Mouse (Mus musculus) liver (tissue): ENCODE results near the gene 4930568D16Rik.

Experiments
- DNase-seq: peaks from one replicate; pipeline ENCODE4 v3.0.0-alpha.2; 2020; ENCODE audit warnings: mixed read lengths

Gene 4930568D16Rik

GRCm38 (mm10) chr2:35338707-35339106 lies 28.8 kb downstream of the 4930568D16Rik start:
- no peak for DNase-seq

GRCm38 (mm10) chr2:35338036-35338435 lies 29.5 kb downstream of the 4930568D16Rik start:
- no peak for DNase-seq

- DNase-seq = no peak
These were observed 30.1 kb downstream of the 4930568D16Rik start for GRCm38 (mm10) chr2:35337419-35337818.

DNA sequence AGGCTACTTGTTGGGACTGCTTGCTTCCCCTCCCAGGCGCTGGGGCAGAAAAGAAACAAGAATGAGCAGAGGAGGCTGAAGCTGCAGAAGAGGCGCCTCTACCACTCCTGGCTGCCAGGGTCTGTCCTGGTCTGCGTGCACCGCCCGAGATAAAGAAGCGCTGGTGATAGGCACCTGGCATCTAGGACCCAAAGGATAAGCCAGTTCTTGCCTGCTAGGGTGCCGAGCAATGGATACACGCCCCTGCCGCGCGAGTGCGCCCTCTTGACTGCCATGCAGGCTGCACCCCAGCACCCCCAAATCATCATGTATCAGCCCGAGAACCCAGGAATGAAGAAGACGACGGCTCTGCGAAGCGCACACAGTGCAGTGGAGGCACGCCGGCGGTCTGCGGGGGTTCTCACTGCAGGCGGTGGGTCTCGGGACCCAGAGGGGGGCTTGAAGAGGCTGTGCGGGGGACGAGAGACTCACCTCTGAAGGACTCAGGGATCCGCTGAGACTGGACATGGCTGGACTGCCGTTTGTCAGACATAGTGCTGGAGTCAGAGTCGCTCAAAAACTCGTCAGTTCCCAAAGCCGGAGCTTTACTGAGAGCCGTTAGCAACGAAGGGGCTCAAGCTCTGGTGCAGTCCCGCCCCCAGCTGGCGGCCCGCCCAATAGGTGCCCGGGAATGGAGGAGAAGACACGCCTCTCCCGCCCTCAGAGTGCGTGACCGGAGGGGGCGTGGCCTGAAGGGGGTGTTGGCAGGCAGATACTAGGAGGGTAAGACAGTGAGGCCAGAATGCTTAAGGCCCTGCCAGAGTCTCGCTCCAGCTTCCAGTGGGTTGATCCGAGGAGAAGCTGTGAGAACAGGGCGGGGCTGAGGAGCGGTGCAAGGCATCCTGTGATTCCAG lies 30.9 kb downstream of the 4930568D16Rik start, which contains the start of gene Stom:
TSS of gene Stom (minus strand) at position 589 of the 893 bp plus-strand sequence.
- peak; percentile 100 for DNase-seq

GRCm38 (mm10) chr2:35335620-35336019 lies 31.9 kb downstream of the 4930568D16Rik start:
- no peak for DNase-seq

DNA sequence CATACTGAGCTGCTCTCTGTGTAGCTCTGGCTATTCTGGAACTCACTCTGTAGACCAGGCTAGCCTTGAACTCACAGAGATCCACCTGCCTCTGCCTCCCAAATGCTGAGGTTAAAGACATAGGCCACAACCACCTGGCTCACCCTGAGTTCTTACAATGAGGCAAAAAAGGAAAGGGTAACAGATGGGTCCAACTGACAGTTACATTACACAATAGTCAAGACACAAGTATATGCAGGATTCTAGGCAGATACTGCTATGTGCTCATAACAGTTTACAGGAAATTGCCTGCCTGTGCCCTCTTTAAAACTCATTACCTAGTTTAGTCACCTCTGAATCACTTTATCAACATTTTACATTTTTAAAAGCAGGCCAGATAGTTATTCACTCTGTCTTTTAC lies 33.9 kb downstream of the 4930568D16Rik start:
- no peak for DNase-seq

DNA sequence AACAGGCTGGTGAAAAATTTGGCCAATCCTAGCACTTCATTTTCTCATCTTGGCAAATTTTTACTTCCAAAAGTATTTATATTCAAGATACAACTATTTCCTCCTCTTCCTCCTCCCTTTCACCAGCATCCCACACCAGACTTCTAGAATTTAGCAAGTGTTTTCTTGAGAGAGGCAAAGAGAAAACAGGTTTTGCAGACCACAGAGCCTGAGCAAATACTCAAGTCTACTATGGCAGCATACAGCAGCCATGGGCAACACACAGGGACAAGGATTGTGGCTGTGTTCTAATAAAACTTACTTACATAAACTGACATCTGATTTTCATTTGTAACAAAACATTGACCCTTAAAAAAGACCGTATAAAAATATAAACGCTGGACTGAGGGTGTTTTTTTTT lies 36.3 kb downstream of the 4930568D16Rik start:
- DNase-seq = no peak

GRCm38 (mm10) chr2:35329061-35329460 lies 38.5 kb downstream of the 4930568D16Rik start:
- peak; percentile 44 for DNase-seq

DNA sequence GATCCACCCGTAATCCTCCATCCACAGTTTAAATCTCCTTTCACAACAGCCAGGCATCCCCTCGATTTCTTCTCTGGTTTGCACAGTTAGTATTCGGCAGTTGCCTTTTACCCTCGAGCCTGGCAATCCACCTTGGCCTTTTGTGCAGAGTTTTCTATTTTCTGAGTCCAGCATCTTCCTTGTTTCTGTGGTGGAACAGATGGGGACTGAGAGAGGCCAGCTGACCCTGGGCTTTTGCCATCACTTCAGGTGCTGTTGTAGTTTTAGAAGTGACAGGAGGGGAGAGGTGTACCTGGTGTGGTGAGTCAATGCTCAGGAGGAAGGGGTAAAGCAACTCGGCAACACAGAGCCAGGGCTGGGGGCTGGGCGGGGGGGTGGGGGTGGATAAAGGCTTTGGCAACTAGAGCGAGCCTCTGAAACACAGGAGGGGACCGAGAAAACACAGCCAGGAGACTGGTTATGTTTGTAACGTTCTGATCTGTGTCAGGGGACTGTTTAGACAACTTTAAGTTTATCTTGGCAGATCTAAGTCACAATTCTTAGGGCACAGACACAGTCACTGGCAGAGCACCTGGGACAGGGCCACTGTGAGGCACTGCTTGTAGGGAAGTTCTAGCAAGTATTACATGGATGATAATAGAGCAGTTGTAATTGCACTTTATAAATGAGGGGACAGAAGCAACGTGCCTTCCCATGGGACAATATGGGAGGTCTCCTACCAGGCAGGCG lies 39.3 kb downstream of the 4930568D16Rik start:
- DNase-seq = no peak

DNA sequence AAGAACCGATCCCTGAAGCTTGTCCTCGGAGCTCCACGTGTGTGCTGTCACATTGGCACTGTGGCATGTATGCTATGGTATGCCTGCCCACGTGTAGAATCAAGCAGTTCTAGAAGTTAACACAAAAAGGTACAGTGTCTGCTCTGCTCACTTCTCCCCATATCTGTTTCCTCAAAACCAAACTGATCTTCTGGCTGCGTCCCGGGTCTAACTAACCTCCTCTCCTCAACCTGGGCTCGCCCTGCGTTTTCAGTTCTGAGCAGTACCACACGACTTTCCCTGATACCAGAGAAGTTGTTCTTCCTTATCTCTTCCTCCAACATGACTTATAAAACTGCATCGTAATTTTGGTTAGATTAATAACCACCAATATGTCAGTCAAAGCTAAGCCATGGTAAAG lies 39.9 kb downstream of the 4930568D16Rik start:
- peak; percentile 81 for DNase-seq

DNA sequence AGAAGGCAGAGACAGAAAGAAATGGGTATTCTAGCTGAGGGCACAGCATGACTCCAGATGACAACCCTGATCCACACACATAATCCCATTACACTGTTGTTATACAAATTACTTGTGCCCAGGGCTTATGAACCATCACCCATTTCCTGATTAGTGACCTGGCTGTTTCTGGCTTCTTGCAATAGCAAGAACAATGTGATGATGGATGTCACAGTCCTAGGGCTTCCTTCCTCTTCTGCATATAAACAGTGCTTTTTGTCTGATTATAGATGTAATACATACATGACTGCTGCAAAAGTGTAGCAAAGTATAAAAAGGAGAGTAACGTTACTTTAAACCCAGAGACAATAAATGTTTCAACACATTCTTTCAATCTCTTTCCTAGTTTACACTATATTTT lies 40.6 kb downstream of the 4930568D16Rik start:
- DNase-seq = no peak

- peak; percentile 79 for DNase-seq
These were observed 41.6 kb downstream of the 4930568D16Rik start for GRCm38 (mm10) chr2:35325930-35326329.

DNA sequence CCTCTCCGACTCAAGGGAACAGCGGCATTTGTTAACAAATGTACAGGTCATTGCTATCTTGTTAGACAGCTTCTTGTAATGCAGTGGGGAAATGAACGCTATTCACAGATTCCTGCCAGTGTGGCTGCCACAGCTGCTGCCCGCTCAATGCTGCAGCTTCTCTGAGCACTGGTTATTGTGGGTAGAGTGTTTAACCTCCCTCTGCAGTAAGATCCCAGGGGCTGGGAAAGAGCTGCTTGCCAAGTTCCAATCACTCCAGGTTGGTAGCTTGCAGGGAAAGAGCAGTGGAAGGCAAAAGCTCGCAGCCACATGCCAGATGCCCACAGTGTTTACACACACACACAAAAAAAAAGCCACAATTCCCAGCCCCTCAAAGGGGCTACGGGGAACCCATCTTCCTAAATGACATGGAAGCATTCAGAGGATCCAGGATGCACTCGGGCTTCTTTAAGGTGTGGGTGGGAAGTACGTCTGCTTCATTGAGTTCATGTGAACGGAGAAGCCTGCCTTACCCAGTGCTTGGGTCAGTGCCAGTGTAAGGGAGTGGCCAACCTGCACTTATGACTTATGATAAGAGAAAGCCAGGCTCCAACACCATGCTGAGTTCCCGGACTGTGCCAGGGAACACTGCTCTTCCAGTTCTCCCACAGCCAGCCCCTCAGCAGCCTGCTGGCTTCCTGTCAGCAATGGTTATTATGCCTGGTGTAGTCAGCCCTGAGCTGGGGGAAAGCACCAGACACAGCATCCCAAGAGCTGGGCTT lies 44.9 kb downstream of the 4930568D16Rik start:
- DNase-seq = peak; percentile 56

- no peak for DNase-seq
These were observed 47.1 kb downstream of the 4930568D16Rik start for GRCm38 (mm10) chr2:35320399-35320798.

DNA sequence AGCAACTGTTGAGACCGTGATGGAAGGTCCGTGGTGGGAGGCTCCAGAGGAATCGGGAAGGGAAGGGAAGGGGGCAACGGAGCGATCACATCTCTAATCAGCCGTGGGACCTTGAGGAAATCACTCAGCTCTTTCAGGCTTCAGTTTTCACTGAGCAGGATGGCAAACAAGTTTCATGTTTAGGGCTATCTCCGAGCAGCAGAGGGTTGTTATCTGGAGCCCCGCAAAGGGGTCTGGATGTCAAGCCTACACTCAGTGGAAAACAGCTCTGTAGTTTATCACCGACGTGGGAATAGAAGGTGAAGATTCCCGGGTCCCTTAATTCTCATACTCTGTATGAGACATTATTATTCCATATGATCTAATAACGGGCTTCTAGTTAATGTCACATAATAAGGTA lies 49.1 kb downstream of the 4930568D16Rik start:
- peak; percentile 65 for DNase-seq

- DNase-seq = peak; percentile 84
These were observed 49.9 kb downstream of the 4930568D16Rik start for GRCm38 (mm10) chr2:35317604-35318003.

DNA sequence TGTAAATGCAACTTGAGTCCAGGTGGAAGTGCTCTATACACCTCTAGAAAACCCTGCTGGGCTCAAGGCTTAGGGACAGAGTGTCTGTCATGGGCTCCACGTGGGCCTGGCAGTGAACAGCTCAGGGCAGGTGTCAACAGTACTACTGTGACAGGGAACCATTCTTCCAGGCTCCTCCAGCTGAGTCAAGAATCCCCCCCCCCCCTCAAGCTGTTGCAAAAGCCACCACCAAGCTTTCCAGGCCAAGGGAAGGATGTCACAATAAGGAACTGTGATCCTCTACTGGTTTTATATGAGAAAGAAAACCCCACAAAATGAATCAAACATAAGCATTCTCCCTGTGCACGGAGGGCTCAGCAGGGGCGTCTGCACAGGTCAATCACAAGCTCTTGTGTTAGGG lies 53.2 kb downstream of the 4930568D16Rik start:
- no peak for DNase-seq

DNA sequence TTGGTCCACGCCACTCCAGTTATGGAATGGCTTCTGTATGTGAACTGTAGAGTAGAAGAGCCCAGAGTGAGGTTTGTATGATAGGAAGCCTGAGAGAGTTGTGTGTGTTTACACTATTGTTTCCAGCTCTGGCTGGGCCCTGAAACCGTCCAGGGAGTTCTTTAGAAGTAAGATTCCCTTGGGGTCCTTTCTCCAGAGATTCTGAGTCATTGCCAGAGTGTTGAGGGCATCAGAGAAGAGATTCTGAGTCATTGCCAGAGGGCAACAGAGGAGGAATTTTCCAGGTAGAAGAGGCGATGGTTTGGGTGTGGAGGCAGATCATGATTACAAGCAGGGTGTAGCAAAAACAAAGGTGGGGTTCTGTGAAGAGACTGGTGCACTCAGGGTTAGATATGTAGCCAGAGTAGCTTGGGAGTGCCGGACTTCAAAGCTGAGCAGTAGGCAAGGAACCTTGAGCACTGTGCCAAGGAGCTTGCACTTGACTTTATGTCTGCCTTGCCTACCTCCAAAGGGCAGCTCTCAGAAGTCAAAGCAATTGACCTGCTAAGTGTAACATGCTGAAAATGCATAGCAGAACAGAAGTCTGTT lies 57.5 kb downstream of the 4930568D16Rik start:
- no peak for DNase-seq

- no peak for DNase-seq
These were observed 59.4 kb downstream of the 4930568D16Rik start for GRCm38 (mm10) chr2:35308166-35308565.
